Mouse (Mus musculus) kidney, adult 9 months (tissue): ENCODE measurements around the gene Zbtb38.

Source experiments
- DNase-seq: peaks from one replicate; pipeline ENCODE4 v3.0.0; 2022

Zbtb38 gene

GRCm38 (mm10) chr9:96713472-96714390 is 38.9 kb downstream of the Zbtb38 start:
- peak; percentile 52 for DNase-seq

- DNase-seq = peak; percentile 54
Observed at GRCm38 (mm10) chr9:96712758-96713471, 39.7 kb downstream of the Zbtb38 start.

- DNase-seq = no peak
Observed at GRCm38 (mm10) chr9:96712045-96712444, 40.6 kb downstream of the Zbtb38 start.

GRCm38 (mm10) chr9:96710241-96710946 is 42.2 kb downstream of the Zbtb38 start:
- DNase-seq = no peak

- DNase-seq = no peak
Observed at GRCm38 (mm10) chr9:96708905-96709304, 43.7 kb downstream of the Zbtb38 start.

GRCm38 (mm10) chr9:96707964-96708363 is 44.7 kb downstream of the Zbtb38 start:
- DNase-seq = no peak

- peak; percentile 96 for DNase-seq
Observed at GRCm38 (mm10) chr9:96705576-96706285, 46.9 kb downstream of the Zbtb38 start.

GRCm38 (mm10) chr9:96704935-96705334 is 47.7 kb downstream of the Zbtb38 start:
- peak; percentile 37 for DNase-seq

- DNase-seq = no peak
Observed at GRCm38 (mm10) chr9:96701891-96702290, 50.7 kb downstream of the Zbtb38 start.

- no peak for DNase-seq
Observed at GRCm38 (mm10) chr9:96699276-96700035, 53.2 kb downstream of the Zbtb38 start.

- no peak for DNase-seq
Observed at GRCm38 (mm10) chr9:96696788-96697492, 55.7 kb downstream of the Zbtb38 start.

GRCm38 (mm10) chr9:96696141-96696561 is 56.5 kb downstream of the Zbtb38 start:
- no peak for DNase-seq

GRCm38 (mm10) chr9:96690461-96690863 is 62.2 kb downstream of the Zbtb38 start:
- DNase-seq = no peak

- DNase-seq = no peak
Observed at GRCm38 (mm10) chr9:96689076-96689475, 63.6 kb downstream of the Zbtb38 start.

- no peak for DNase-seq
Observed at GRCm38 (mm10) chr9:96688194-96688875, 64.3 kb downstream of the Zbtb38 start.

GRCm38 (mm10) chr9:96687591-96688186 is 64.9 kb downstream of the Zbtb38 start:
- DNase-seq = no peak

- DNase-seq = no peak
Observed at GRCm38 (mm10) chr9:96685600-96686084, 67.0 kb downstream of the Zbtb38 start.

- no peak for DNase-seq
Observed at GRCm38 (mm10) chr9:96684866-96685599, 67.6 kb downstream of the Zbtb38 start.

- no peak for DNase-seq
Observed at GRCm38 (mm10) chr9:96684165-96684792, 68.4 kb downstream of the Zbtb38 start.
